In genomic region chr5:110230401-110230779, GRCm38 (mm10) we compare ENCODE assay signal across 8 mouse cellular contexts. TPM values are rescaled to one million over a fixed set of nuclear protein-coding genes. Genes with fewer than 3 reads are reported as not detected.
DNase-seq lines count a peak whose midpoint lies in the region; ATAC-seq and TF ChIP-seq lines count a peak whose summit lies in the region.

No protein-coding gene starts in this region.

- H3K4me2 ChIP-seq in heart, embryonic 12.5 days = peak overlapping the region; percentile 74
- peak overlapping the region; percentile 81 for H3K4me2 ChIP-seq in liver, postnatal 0 days (ENCODE audit: low read depth, low read length)

- H3K9me3 ChIP-seq in heart, embryonic 12.5 days (replicated peaks) = no peaks in the 10 kb centered on the region
- H3K9me3 ChIP-seq in hindbrain, embryonic 10.5 days = no peaks in the 10 kb centered on the region
- H3K9me3 ChIP-seq in liver, postnatal 0 days (ENCODE audit: low read length) = no peaks in the 10 kb centered on the region

- peak overlapping the region; percentile 95 for H3K27ac ChIP-seq in heart, embryonic 12.5 days (ENCODE audit: poor library complexity, severe bottlenecking)
- peak overlapping the region; percentile 95 for H3K27ac ChIP-seq in hindbrain, embryonic 10.5 days
- H3K27ac ChIP-seq in liver, postnatal 0 days (ENCODE audit: low read depth) = peak overlapping the region; percentile 97

- no peak for DNase-seq in heart, postnatal 10 days
- peak; percentile 20 for DNase-seq in MEL-GATA-1-ER (ENCODE audit: extremely low read depth, low read depth)
- no peak for DNase-seq in hindbrain, embryonic 10.5 days (ENCODE audit: low spot score)
- no peak for DNase-seq in liver, postnatal 0 days
- DNase-seq in T-cell, adult 2 months (ENCODE audit: low spot score) = no peak
- no peak for DNase-seq in thymus, postnatal 0 days (ENCODE audit: low spot score)
- DNase-seq in right cerebral cortex, postnatal 14 days = no peak

- no peak for ATAC-seq in heart, embryonic 12.5 days (ENCODE audit: insufficient number of reproducible peaks, low FRiP score)
- ATAC-seq in liver, postnatal 0 days = no peak

- TF ChIP-seq CTCF in liver, postnatal 0 days (IDR thresholded peaks at IDR 0.05; ENCODE audit: low read depth) = no peak

- H3K9ac ChIP-seq in heart, embryonic 12.5 days = peak overlapping the region; percentile 97
- peak overlapping the region; percentile 99 for H3K9ac ChIP-seq in liver, postnatal 0 days (replicated peaks)

- intact Hi-C loops in heart, postnatal 10 days (cut with DNase I) = no loop called here

- H3K36me3 ChIP-seq in heart, embryonic 12.5 days = peaks cover 18% of the 10 kb centered on the region
- peaks cover 24% of the 10 kb centered on the region for H3K36me3 ChIP-seq in hindbrain, embryonic 10.5 days
- peaks cover 17% of the 10 kb centered on the region for H3K36me3 ChIP-seq in liver, postnatal 0 days (replicated peaks; ENCODE audit: insufficient read depth, low read length)

- TF ChIP-seq EP300 in liver, postnatal 0 days (IDR thresholded peaks at IDR 0.05; ENCODE audit: low read depth) = no peak

- H3K4me3 ChIP-seq in heart, embryonic 12.5 days = peak overlapping the region; percentile 99
- peak overlapping the region; percentile 95 for H3K4me3 ChIP-seq in hindbrain, embryonic 10.5 days
- peak overlapping the region; percentile 83 for H3K4me3 ChIP-seq in liver, postnatal 0 days (ENCODE audit: low read depth, low read length)

- H3K27me3 ChIP-seq in heart, embryonic 12.5 days (replicated peaks) = no peaks in the 10 kb centered on the region
- H3K27me3 ChIP-seq in hindbrain, embryonic 10.5 days (ENCODE audit: insufficient read depth, poor library complexity, severe bottlenecking) = no peaks in the 10 kb centered on the region
- no peaks in the 10 kb centered on the region for H3K27me3 ChIP-seq in liver, postnatal 0 days (ENCODE audit: insufficient read depth, low read length)

- H3K4me1 ChIP-seq in heart, embryonic 12.5 days (replicated peaks) = peaks cover 16% of the 10 kb centered on the region
- peaks cover 20% of the 10 kb centered on the region for H3K4me1 ChIP-seq in hindbrain, embryonic 10.5 days (replicated peaks)
- H3K4me1 ChIP-seq in liver, postnatal 0 days (ENCODE audit: insufficient read depth) = peaks cover 11% of the 10 kb centered on the region

- WGBS in heart, embryonic 12.5 days = 10% methylated on average over 8 of the region's 8 CpGs
- WGBS in hindbrain, embryonic 10.5 days = 10% methylated on average over 8 of the region's 8 CpGs
- WGBS in liver, postnatal 0 days (ENCODE audit: insufficient replicate concordance) = 5% methylated on average over 8 of the region's 8 CpGs

RNA-seq across cellular contexts. Expression of gene Ankle2, which starts 0.4 kb away (rescaled TPM):
- polyA plus RNA-seq in heart, embryonic 12.5 days (2016; fragmentation: Nextera tagmentation; extraction: Ambion mirVana) = 24.6 and 27.4 TPM in 2 replicates
- 10 to 100 TPM; 28.6 to 34.9 TPM for total RNA-seq in heart, postnatal 10 days (2021)
- 29.6 and 30.4 TPM in 2 replicates for polyA plus RNA-seq in hindbrain, embryonic 10.5 days (2016; fragmentation: Nextera tagmentation; extraction: Ambion mirVana)
- polyA plus RNA-seq in liver, postnatal 0 days (2015; fragmentation: Nextera tagmentation; extraction: Ambion mirVana) = 8.6 and 10.7 TPM in 2 replicates
- polyA plus RNA-seq in thymus, postnatal 0 days (2015; fragmentation: Nextera tagmentation; extraction: Ambion mirVana) = 22.9 and 26.4 TPM in 2 replicates

RNA-seq across cellular contexts. Expression of gene Pgam5, which starts 39.3 kb away (rescaled TPM):
- polyA plus RNA-seq in heart, embryonic 12.5 days (2016; fragmentation: Nextera tagmentation; extraction: Ambion mirVana) = 59.1 and 59.4 TPM in 2 replicates
- total RNA-seq in heart, postnatal 10 days (2021) = 10 to 100 TPM; 35.5 to 39.0 TPM
- 92.7 and 98.0 TPM in 2 replicates for polyA plus RNA-seq in hindbrain, embryonic 10.5 days (2016; fragmentation: Nextera tagmentation; extraction: Ambion mirVana)
- 18.8 and 21.0 TPM in 2 replicates for polyA plus RNA-seq in liver, postnatal 0 days (2015; fragmentation: Nextera tagmentation; extraction: Ambion mirVana)
- polyA plus RNA-seq in thymus, postnatal 0 days (2015; fragmentation: Nextera tagmentation; extraction: Ambion mirVana) = 64.7 and 67.4 TPM in 2 replicates

RNA-seq across cellular contexts. Expression of gene Golga3, which starts 53.9 kb away (rescaled TPM):
- polyA plus RNA-seq in heart, embryonic 12.5 days (2016; fragmentation: Nextera tagmentation; extraction: Ambion mirVana) = 22.9 and 25.7 TPM in 2 replicates
- total RNA-seq in heart, postnatal 10 days (2021) = 10 to 100 TPM; 35.3 to 39.5 TPM
- polyA plus RNA-seq in hindbrain, embryonic 10.5 days (2016; fragmentation: Nextera tagmentation; extraction: Ambion mirVana) = 17.2 and 19.5 TPM in 2 replicates
- polyA plus RNA-seq in liver, postnatal 0 days (2015; fragmentation: Nextera tagmentation; extraction: Ambion mirVana) = 3.5 and 4.1 TPM in 2 replicates
- polyA plus RNA-seq in thymus, postnatal 0 days (2015; fragmentation: Nextera tagmentation; extraction: Ambion mirVana) = 12.1 and 12.3 TPM in 2 replicates

RNA-seq across cellular contexts. Expression of gene Pxmp2, which starts 55.6 kb away (rescaled TPM):
- 14.8 and 16.6 TPM in 2 replicates for polyA plus RNA-seq in heart, embryonic 12.5 days (2016; fragmentation: Nextera tagmentation; extraction: Ambion mirVana)
- 10 to 100 TPM; 25.6 to 28.5 TPM for total RNA-seq in heart, postnatal 10 days (2021)
- 12.1 and 14.4 TPM in 2 replicates for polyA plus RNA-seq in hindbrain, embryonic 10.5 days (2016; fragmentation: Nextera tagmentation; extraction: Ambion mirVana)
- 129 and 148 TPM in 2 replicates for polyA plus RNA-seq in liver, postnatal 0 days (2015; fragmentation: Nextera tagmentation; extraction: Ambion mirVana)
- 7.6 and 9.1 TPM in 2 replicates for polyA plus RNA-seq in thymus, postnatal 0 days (2015; fragmentation: Nextera tagmentation; extraction: Ambion mirVana)

RNA-seq across cellular contexts. Expression of gene Pole, which starts 55.7 kb away (rescaled TPM):
- polyA plus RNA-seq in heart, embryonic 12.5 days (2016; fragmentation: Nextera tagmentation; extraction: Ambion mirVana) = 24.7 and 26.6 TPM in 2 replicates
- total RNA-seq in heart, postnatal 10 days (2021) = 1 to 10 TPM; 7.4 to 9.1 TPM
- polyA plus RNA-seq in hindbrain, embryonic 10.5 days (2016; fragmentation: Nextera tagmentation; extraction: Ambion mirVana) = 33.4 and 44.2 TPM in 2 replicates
- 5.2 and 6.0 TPM in 2 replicates for polyA plus RNA-seq in liver, postnatal 0 days (2015; fragmentation: Nextera tagmentation; extraction: Ambion mirVana)
- polyA plus RNA-seq in thymus, postnatal 0 days (2015; fragmentation: Nextera tagmentation; extraction: Ambion mirVana) = 20.0 and 21.0 TPM in 2 replicates
